Mouse (Mus musculus): ENCODE measurements around the gene Prox2. TPM values are rescaled to one million over a fixed set of nuclear protein-coding genes. Genes with fewer than 3 reads are reported as not detected.

Gene Prox2
- 1.5 and 1.8 TPM in 2 replicates for polyA plus RNA-seq (2012; rRNA removed)

GRCm38 (mm10) chr12:85110698-85111592 lies at the start of gene Prox2, which contains the start of gene Dlst:
Gene Prox2, minus strand, starts transcription at chr12:85110759.
Gene Dlst, plus strand, starts transcription at chr12:85110833.
- peak within 1 kb of the TSS; percentile 52 for H3K4me3 ChIP-seq (ENCODE audit: insufficient read depth, low read length)
- no peak for TF ChIP-seq CTCF (IDR thresholded peaks at IDR 0.05; ENCODE audit: extremely low read depth, insufficient read depth, low read length)
- TF ChIP-seq POLR2A (IDR thresholded peaks at IDR 0.05; ENCODE audit: extremely low read depth, insufficient read depth, low read length): peak; percentile 50; the same call in 1 of the 2 replicates
- peaks cover 11% of the 10 kb centered on the region; the same call in 1 of the 2 replicates for H3K4me1 ChIP-seq (ENCODE audit: control insufficient read depth, insufficient read depth, low read length)
- H3K27ac ChIP-seq (ENCODE audit: insufficient read depth, low read length): peak within 1 kb of the TSS; percentile 70

GRCm38 (mm10) chr12:85159592-85159991 lies 49.0 kb upstream of the Prox2 start:
- H3K4me1 ChIP-seq (ENCODE audit: control insufficient read depth, insufficient read depth, low read length): no peaks in the 10 kb centered on the region
- TF ChIP-seq POLR2A (IDR thresholded peaks at IDR 0.05; ENCODE audit: extremely low read depth, insufficient read depth, low read length): no peak
- TF ChIP-seq CTCF (IDR thresholded peaks at IDR 0.05; ENCODE audit: extremely low read depth, insufficient read depth, low read length): no peak

GRCm38 (mm10) chr12:85158801-85159200 lies 48.2 kb upstream of the Prox2 start:
- no peak for TF ChIP-seq CTCF (IDR thresholded peaks at IDR 0.05; ENCODE audit: extremely low read depth, insufficient read depth, low read length)
- TF ChIP-seq POLR2A (IDR thresholded peaks at IDR 0.05; ENCODE audit: extremely low read depth, insufficient read depth, low read length): no peak
- no peak overlapping the region for H3K27ac ChIP-seq (ENCODE audit: insufficient read depth, low read length)

More at GRCm38 (mm10) chr12:85159592-85159991, 49.0 kb upstream of the Prox2 start:
- Histone ChIP-seq H3K4me3 (ENCODE audit: insufficient read depth, low read length) (no peak overlapping the region), H3K27ac (ENCODE audit: insufficient read depth, low read length) (no peak overlapping the region)

GRCm38 (mm10) chr12:85157797-85158460 lies 47.4 kb upstream of the Prox2 start:
- TF ChIP-seq POLR2A (IDR thresholded peaks at IDR 0.05; ENCODE audit: extremely low read depth, insufficient read depth, low read length) (no peak), CTCF (IDR thresholded peaks at IDR 0.05; ENCODE audit: extremely low read depth, insufficient read depth, low read length) (no peak)
- H3K27ac ChIP-seq (ENCODE audit: insufficient read depth, low read length): no peak overlapping the region
- no peak overlapping the region for H3K4me3 ChIP-seq (ENCODE audit: insufficient read depth, low read length)
- H3K4me1 ChIP-seq (ENCODE audit: control insufficient read depth, insufficient read depth, low read length): no peaks in the 10 kb centered on the region

More at GRCm38 (mm10) chr12:85158801-85159200, 48.2 kb upstream of the Prox2 start:
- no peaks in the 10 kb centered on the region for H3K4me1 ChIP-seq (ENCODE audit: control insufficient read depth, insufficient read depth, low read length)
- no peak overlapping the region for H3K4me3 ChIP-seq (ENCODE audit: insufficient read depth, low read length)

- no peak for TF ChIP-seq CTCF (IDR thresholded peaks at IDR 0.05; ENCODE audit: extremely low read depth, insufficient read depth, low read length)
- TF ChIP-seq POLR2A (IDR thresholded peaks at IDR 0.05; ENCODE audit: extremely low read depth, insufficient read depth, low read length): no peak
- Histone ChIP-seq H3K4me3 (ENCODE audit: insufficient read depth, low read length) (no peak overlapping the region), H3K27ac (ENCODE audit: insufficient read depth, low read length) (no peak overlapping the region), H3K4me1 (ENCODE audit: control insufficient read depth, insufficient read depth, low read length) (peaks cover under 1% of the 10 kb centered on the region; the same call in 1 of the 2 replicates)
Observed at GRCm38 (mm10) chr12:85156324-85156723, 45.8 kb upstream of the Prox2 start.

- H3K4me1 ChIP-seq (ENCODE audit: control insufficient read depth, insufficient read depth, low read length): peaks cover 5% of the 10 kb centered on the region
- no peak overlapping the region for H3K4me3 ChIP-seq (ENCODE audit: insufficient read depth, low read length)
- no peak overlapping the region for H3K27ac ChIP-seq (ENCODE audit: insufficient read depth, low read length)
- no peak for TF ChIP-seq CTCF (IDR thresholded peaks at IDR 0.05; ENCODE audit: extremely low read depth, insufficient read depth, low read length)
- no peak for TF ChIP-seq POLR2A (IDR thresholded peaks at IDR 0.05; ENCODE audit: extremely low read depth, insufficient read depth, low read length)
Observed at GRCm38 (mm10) chr12:85153011-85153410, 42.5 kb upstream of the Prox2 start.

- peak; percentile 76 for TF ChIP-seq POLR2A (IDR thresholded peaks at IDR 0.05; ENCODE audit: extremely low read depth, insufficient read depth, low read length)
- TF ChIP-seq CTCF (IDR thresholded peaks at IDR 0.05; ENCODE audit: extremely low read depth, insufficient read depth, low read length): no peak
- Histone ChIP-seq H3K27ac (ENCODE audit: insufficient read depth, low read length) (peak within 1 kb of the TSS; percentile 51; the same call in 1 of the 2 replicates), H3K4me3 (ENCODE audit: insufficient read depth, low read length) (peak within 1 kb of the TSS; percentile 84), H3K4me1 (ENCODE audit: control insufficient read depth, insufficient read depth, low read length) (peaks cover 5% of the 10 kb centered on the region)
Observed at GRCm38 (mm10) chr12:85151002-85151774, 40.6 kb upstream of the Prox2 start, which contains the start of gene Rps6kl1. Gene Rps6kl1, minus strand, starts transcription at chr12:85151264.

- H3K27ac ChIP-seq (ENCODE audit: insufficient read depth, low read length): peak overlapping the region; percentile 51; the same call in 1 of the 2 replicates
- peak overlapping the region; percentile 84 for H3K4me3 ChIP-seq (ENCODE audit: insufficient read depth, low read length)
- no peak for TF ChIP-seq CTCF (IDR thresholded peaks at IDR 0.05; ENCODE audit: extremely low read depth, insufficient read depth, low read length)
- TF ChIP-seq POLR2A (IDR thresholded peaks at IDR 0.05; ENCODE audit: extremely low read depth, insufficient read depth, low read length): no peak
- H3K4me1 ChIP-seq (ENCODE audit: control insufficient read depth, insufficient read depth, low read length): peaks cover 5% of the 10 kb centered on the region
Observed at GRCm38 (mm10) chr12:85150321-85151001, 39.9 kb upstream of the Prox2 start.

Data from cortical plate, adult 2 months (tissue).